Mouse (Mus musculus): ENCODE measurements around the gene Slc9a9. TPM values are rescaled to one million over a fixed set of nuclear protein-coding genes. Genes with fewer than 3 reads are reported as not detected.

Slc9a9 gene
- total RNA-seq, 2 experiments from 2014 or later = 14.7 to 16.7 TPM

GRCm38 (mm10) chr9:94833836-94834235 lies 164.1 kb downstream of the Slc9a9 start:
- DNase-seq (ENCODE audit: low spot score in 2 of 2) = no peak

- no peak for DNase-seq (ENCODE audit: low spot score in 2 of 2)
Observed at GRCm38 (mm10) chr9:94837384-94837783, 167.7 kb downstream of the Slc9a9 start.

GRCm38 (mm10) chr9:94838479-94839031 lies 168.8 kb downstream of the Slc9a9 start:
- no peak for DNase-seq (ENCODE audit: low spot score in 2 of 2)

- no peak for DNase-seq (ENCODE audit: low spot score in 2 of 2)
Observed at GRCm38 (mm10) chr9:94839204-94839603, 169.5 kb downstream of the Slc9a9 start.

- no peak for DNase-seq (ENCODE audit: low spot score in 2 of 2)
Observed at GRCm38 (mm10) chr9:94840398-94840797, 170.7 kb downstream of the Slc9a9 start.

GRCm38 (mm10) chr9:94840972-94841371 lies 171.3 kb downstream of the Slc9a9 start:
- no peak for DNase-seq (ENCODE audit: low spot score in 2 of 2)

- no peak for DNase-seq (ENCODE audit: low spot score in 2 of 2)
Observed at GRCm38 (mm10) chr9:94844176-94844575, 174.5 kb downstream of the Slc9a9 start.

GRCm38 (mm10) chr9:94847624-94848023 lies 177.9 kb downstream of the Slc9a9 start:
- DNase-seq (ENCODE audit: low spot score in 2 of 2) = no peak

GRCm38 (mm10) chr9:94851550-94851949 lies 181.8 kb downstream of the Slc9a9 start:
- DNase-seq (ENCODE audit: low spot score in 2 of 2) = no peak

- DNase-seq (ENCODE audit: low spot score in 2 of 2) = no peak
Observed at GRCm38 (mm10) chr9:94856093-94856492, 186.4 kb downstream of the Slc9a9 start.

- no peak for DNase-seq (ENCODE audit: low spot score in 2 of 2)
Observed at GRCm38 (mm10) chr9:94868557-94868956, 198.8 kb downstream of the Slc9a9 start.

GRCm38 (mm10) chr9:94869023-94869799 lies 199.5 kb downstream of the Slc9a9 start:
- DNase-seq (ENCODE audit: low spot score in 2 of 2) = no peak

GRCm38 (mm10) chr9:94882517-94882916 lies 212.8 kb downstream of the Slc9a9 start:
- no peak for DNase-seq (ENCODE audit: low spot score in 2 of 2)

- DNase-seq (ENCODE audit: low spot score in 2 of 2) = no peak
Observed at GRCm38 (mm10) chr9:94883435-94883834, 213.7 kb downstream of the Slc9a9 start.

GRCm38 (mm10) chr9:94885151-94885550 lies 215.4 kb downstream of the Slc9a9 start:
- DNase-seq (ENCODE audit: low spot score in 2 of 2) = no peak

GRCm38 (mm10) chr9:94889647-94890046 lies 219.9 kb downstream of the Slc9a9 start:
- no peak for DNase-seq (ENCODE audit: low spot score in 2 of 2)

- DNase-seq (ENCODE audit: low spot score in 2 of 2) = no peak
Observed at GRCm38 (mm10) chr9:94895882-94896281, 226.2 kb downstream of the Slc9a9 start.

- DNase-seq (ENCODE audit: low spot score in 2 of 2) = no peak
Observed at GRCm38 (mm10) chr9:94904180-94904579, 234.5 kb downstream of the Slc9a9 start.

GRCm38 (mm10) chr9:94907020-94907610 lies 237.4 kb downstream of the Slc9a9 start:
- DNase-seq (ENCODE audit: low spot score in 2 of 2) = no peak

- no peak for DNase-seq (ENCODE audit: low spot score in 2 of 2)
Observed at GRCm38 (mm10) chr9:94912071-94912470, 242.4 kb downstream of the Slc9a9 start.

GRCm38 (mm10) chr9:94922062-94922461 lies 252.4 kb downstream of the Slc9a9 start:
- DNase-seq (ENCODE audit: low spot score in 2 of 2) = peak in 1 of 2 experiments; percentile 12

- peak in 1 of 2 experiments; percentile 26 for DNase-seq (ENCODE audit: low spot score in 2 of 2)
Observed at GRCm38 (mm10) chr9:94925845-94926244, 256.1 kb downstream of the Slc9a9 start.

Data from layer of hippocampus, postnatal 10 days (tissue).